Mouse (Mus musculus) forebrain, postnatal 0 days (tissue): Measurements from ENCODE around the gene Stfa3. TPM values are rescaled to one million over a fixed set of nuclear protein-coding genes. Genes with fewer than 3 reads are reported as not detected.
"Not testable (repeated sequence)": the region's sequence is repeated elsewhere in the genome, so short reads cannot be mapped to it uniquely, and the experiment has no call there.

Source experiments
- ATAC-seq: fragments of 200-750 bp; cut with Nextera tagmentation; 2 replicates; pipeline ENCODE4 v1.8.0; 2017; ENCODE audit warnings: mild to moderate bottlenecking, moderate library complexity
- DNase-seq: peaks from one replicate; pipeline ENCODE4 v3.0.0-alpha.2; 2015
- H3K27ac ChIP-seq: fragments of 300-500 bp; sonication (generic); 2 replicates; pipeline ENCODE4 v1.5.1; 2014; ENCODE audit warnings: low read depth, mild to moderate bottlenecking, antibody characterized with exemption, low read length, moderate library complexity, mixed read lengths
- H3K27me3 ChIP-seq: fragments of 300-500 bp; sonication (generic); 2 replicates; pipeline ENCODE4 v1.6.1; 2014; ENCODE audit warnings: mild to moderate bottlenecking, low read length, mixed read lengths; ENCODE audit not compliant: insufficient read depth
- H3K36me3 ChIP-seq: fragments of 300-500 bp; sonication (generic); 2 replicates; pipeline ENCODE4 v1.6.1; 2014; ENCODE audit warnings: mild to moderate bottlenecking, moderate library complexity; ENCODE audit not compliant: insufficient read depth
- H3K4me1 ChIP-seq: fragments of 300-500 bp; sonication (generic); 2 replicates; pipeline ENCODE4 v1.6.1; 2014; ENCODE audit warnings: antibody characterized with exemption; ENCODE audit not compliant: insufficient read depth
- H3K4me2 ChIP-seq: fragments of 300-500 bp; sonication (generic); 2 replicates; pipeline ENCODE4 v1.6.1; 2014; ENCODE audit warnings: low read depth, mild to moderate bottlenecking, moderate library complexity
- H3K4me3 ChIP-seq: fragments of 300-500 bp; sonication (generic); 2 replicates; pipeline ENCODE4 v1.5.1; 2014; ENCODE audit warnings: low read depth, low read length, mixed read lengths
- H3K9ac ChIP-seq: fragments of 300-500 bp; sonication (generic); 2 replicates; pipeline ENCODE4 v1.6.1; 2014; ENCODE audit warnings: mild to moderate bottlenecking
- H3K9me3 ChIP-seq: fragments of 300-500 bp; sonication (generic); 2 replicates; pipeline ENCODE4 v1.6.1; 2016; ENCODE audit warnings: low read length
- CTCF ChIP-seq: sonication (generic); IDR thresholded peaks from 2 replicates; pipeline ENCODE4 v1.5.1; 2016; ENCODE audit warnings: antibody characterized with exemption, control low read depth, low read depth
- WGBS: fragments of 180-500 bp; shearing (Covaris S2); extraction: QIAGEN DNeasy Blood & Tissue Kit; methylation state at CpG from one replicate; pipeline ENCODE4 v1.1.7; 2014; 5-methylcytosine and 5-hydroxymethylcytosine counted together
- polyA plus RNA-seq: library from polyadenylated mRNA; unstranded; fragments of >200 nt; fragmentation: Nextera tagmentation; extraction: Ambion mirVana; gene quantifications from 2 replicates; pipeline ENCODE4 v1.2.1, GENCODE M21; 2015
- total RNA-seq: library from RNA; depleted of rRNA; stranded (reverse); fragments of >200 nt; gene quantifications from 2 replicates; pipeline ENCODE4 v1.2.3, GENCODE M21; 2014; rRNA removed

Gene Stfa3
- total and polyA plus RNA-seq, 2 experiments from 2014 or later = not detected

GRCm38 (mm10) chr16:36460426-36460825, 5.2 kb upstream of the Stfa3 start:
- TF ChIP-seq CTCF = no peak
- Histone ChIP-seq H3K4me1 (no peaks in the 10 kb centered on the region), H3K9me3 (no peaks in the 10 kb centered on the region), H3K4me2 (no peak overlapping the region), H3K4me3 (no peak overlapping the region), H3K27me3 (no peaks in the 10 kb centered on the region), H3K27ac (no peak overlapping the region), H3K36me3 (no peaks in the 10 kb centered on the region), H3K9ac (no peak overlapping the region)
- ATAC-seq (no peak), DNase-seq (no peak)
- 3% methylated on average over 2 of the region's 2 CpGs for WGBS

GRCm38 (mm10) chr16:36420979-36421378, 34.2 kb downstream of the Stfa3 start:
- H3K27me3 ChIP-seq, H3K36me3 ChIP-seq, H3K4me2 ChIP-seq, H3K4me3 ChIP-seq, DNase-seq, H3K27ac ChIP-seq, H3K4me1 ChIP-seq, H3K9ac ChIP-seq, H3K9me3 ChIP-seq, ATAC-seq: not testable (repeated sequence)
- WGBS = 85% methylated on average over 1 of the region's 1 CpGs

- H3K4me3 ChIP-seq = no peak within 1 kb of the TSS
- H3K9me3 ChIP-seq = no peaks in the 10 kb centered on the region
- no peaks in the 10 kb centered on the region for H3K36me3 ChIP-seq
- H3K4me2 ChIP-seq = no peak within 1 kb of the TSS
- H3K4me1 ChIP-seq = no peaks in the 10 kb centered on the region
- ATAC-seq = no peak
- TF ChIP-seq CTCF = no peak
- no peak for DNase-seq
- H3K27ac ChIP-seq = no peak within 1 kb of the TSS
- no peaks in the 10 kb centered on the region for H3K27me3 ChIP-seq
- no peak within 1 kb of the TSS for H3K9ac ChIP-seq
These were observed 46.8 kb downstream of the Stfa3 start, which contains the start of gene Stfa2 for GRCm38 (mm10) chr16:36408357-36408756. Gene Stfa2, minus strand, starts transcription at chr16:36408457.

Other genes starting within 250 kb of the Stfa3 start
- gene Gm5416, start 245.0 kb downstream of the Stfa3 start, total RNA-seq = not detected in 2 replicates
- not detected in 2 replicates for gene Gm5416, start 245.0 kb downstream of the Stfa3 start, polyA plus RNA-seq
- gene 2010005H15Rik, start 233.9 kb downstream of the Stfa3 start, total RNA-seq = 0.86 and 2.9 TPM in 2 replicates
- gene 2010005H15Rik, start 233.9 kb downstream of the Stfa3 start, polyA plus RNA-seq = 0.74 TPM in 1 of 2 replicates, not detected in the other
- gene Stfa1, start 178.4 kb downstream of the Stfa3 start, total RNA-seq = 1.0 TPM in 1 of 2 replicates, not detected in the other
- gene Stfa1, start 178.4 kb downstream of the Stfa3 start, polyA plus RNA-seq = 1.4 and 5.1 TPM in 2 replicates
- 4.4 TPM in 1 of 2 replicates, not detected in the other for gene BC117090, start 121.1 kb downstream of the Stfa3 start, total RNA-seq
- not detected in 2 replicates for gene BC117090, start 121.1 kb downstream of the Stfa3 start, polyA plus RNA-seq
- gene BC100530, start 87.6 kb downstream of the Stfa3 start, total RNA-seq = 1.4 and 2.3 TPM in 2 replicates
- 2.3 and 2.7 TPM in 2 replicates for gene BC100530, start 87.6 kb downstream of the Stfa3 start, polyA plus RNA-seq
- 1.1 TPM in 1 of 2 replicates, not detected in the other for gene Stfa2, start 46.9 kb downstream of the Stfa3 start, total RNA-seq
- gene Stfa2, start 46.9 kb downstream of the Stfa3 start, polyA plus RNA-seq = 0.34 TPM in 1 of 2 replicates, not detected in the other
- gene Casr, start 106.7 kb upstream of the Stfa3 start, total RNA-seq = 0.46 and 1.6 TPM in 2 replicates
- 0.14 and 0.62 TPM in 2 replicates for gene Casr, start 106.7 kb upstream of the Stfa3 start, polyA plus RNA-seq
- 1.6 and 1.7 TPM in 2 replicates for gene Cd86, start 210.7 kb upstream of the Stfa3 start, total RNA-seq
- gene Cd86, start 210.7 kb upstream of the Stfa3 start, polyA plus RNA-seq = 2.0 and 2.1 TPM in 2 replicates
- 0.31 and 0.76 TPM in 2 replicates for gene Ildr1, start 238.6 kb upstream of the Stfa3 start, total RNA-seq
- 0.43 and 1.1 TPM in 2 replicates for gene Ildr1, start 238.6 kb upstream of the Stfa3 start, polyA plus RNA-seq